Mouse (Mus musculus): ENCODE measurements around the gene Mri1. TPM values are rescaled to one million over a fixed set of nuclear protein-coding genes. Genes with fewer than 3 reads are reported as not detected.

Mri1 gene
- polyA plus RNA-seq, 1 experiment from 2014 or later: 95.9 TPM

DNA sequence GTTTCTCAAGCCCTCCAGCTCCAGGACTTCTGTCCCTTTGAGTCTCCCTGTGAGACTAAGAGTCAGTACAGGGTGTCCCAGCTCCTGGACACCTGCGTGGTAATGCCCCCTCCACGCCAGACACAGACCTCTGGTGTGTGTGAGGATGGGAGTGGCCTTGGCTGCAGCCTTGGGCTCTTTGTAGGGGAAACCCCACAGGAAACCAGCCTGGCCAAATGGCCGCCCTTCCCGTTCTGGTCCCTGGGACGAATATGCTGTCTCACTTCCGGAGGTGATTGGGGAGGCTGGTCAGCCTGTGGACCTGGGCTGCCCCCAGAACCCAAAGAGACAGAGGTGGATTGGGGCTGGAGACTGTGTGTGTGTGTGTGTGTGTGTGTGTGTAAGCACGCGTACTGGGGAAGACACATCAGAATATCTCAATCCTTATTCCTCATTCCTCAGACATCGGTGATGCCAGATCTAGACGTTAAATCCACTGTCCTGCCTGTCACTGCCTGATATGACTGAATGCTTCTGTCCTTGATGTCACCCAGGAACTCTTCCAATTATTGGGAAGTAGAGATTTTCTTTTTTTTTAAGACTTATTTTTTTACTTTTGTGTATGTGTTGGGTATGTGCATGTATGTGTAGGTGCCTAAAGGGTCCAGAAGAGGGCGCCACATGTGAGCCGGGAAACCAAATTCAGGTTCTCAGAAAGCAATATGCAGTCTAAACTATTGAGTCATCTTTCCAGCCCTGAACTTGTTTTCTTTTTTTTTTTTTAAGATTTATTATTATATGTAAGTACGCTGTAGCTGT, 53.0 kb downstream of the Mri1 start:
- Histone ChIP-seq H3K4me2 (peak overlapping the region; percentile 93), H3K4me1 (replicated peaks; ENCODE audit: control insufficient read depth, insufficient read depth, low read length) (peaks cover 53% of the 10 kb centered on the region), H3K27ac (ENCODE audit: low read depth, low read length) (peak overlapping the region; percentile 91), H3K36me3 (ENCODE audit: control insufficient read depth, insufficient read depth, low read length) (peaks cover 7% of the 10 kb centered on the region; the same call in 1 of the 2 replicates), H3K9ac (ENCODE audit: low read depth, low read length) (peak overlapping the region; percentile 72), H3K4me3 (ENCODE audit: low read depth, low read length) (peak overlapping the region; percentile 53), H3K9me3 (ENCODE audit: control insufficient read depth, low read length) (no peaks in the 10 kb centered on the region), H3K27me3 (replicated peaks; ENCODE audit: control insufficient read depth, insufficient read depth, low read length) (no peaks in the 10 kb centered on the region)
- 33% methylated on average over 13 of the region's 13 CpGs for WGBS
- ATAC-seq (replicated peaks; ENCODE audit: low FRiP score) (peak; percentile 7; the same call in 1 of the 2 replicates), DNase-seq (ENCODE audit: low spot score) (no peak)

DNA sequence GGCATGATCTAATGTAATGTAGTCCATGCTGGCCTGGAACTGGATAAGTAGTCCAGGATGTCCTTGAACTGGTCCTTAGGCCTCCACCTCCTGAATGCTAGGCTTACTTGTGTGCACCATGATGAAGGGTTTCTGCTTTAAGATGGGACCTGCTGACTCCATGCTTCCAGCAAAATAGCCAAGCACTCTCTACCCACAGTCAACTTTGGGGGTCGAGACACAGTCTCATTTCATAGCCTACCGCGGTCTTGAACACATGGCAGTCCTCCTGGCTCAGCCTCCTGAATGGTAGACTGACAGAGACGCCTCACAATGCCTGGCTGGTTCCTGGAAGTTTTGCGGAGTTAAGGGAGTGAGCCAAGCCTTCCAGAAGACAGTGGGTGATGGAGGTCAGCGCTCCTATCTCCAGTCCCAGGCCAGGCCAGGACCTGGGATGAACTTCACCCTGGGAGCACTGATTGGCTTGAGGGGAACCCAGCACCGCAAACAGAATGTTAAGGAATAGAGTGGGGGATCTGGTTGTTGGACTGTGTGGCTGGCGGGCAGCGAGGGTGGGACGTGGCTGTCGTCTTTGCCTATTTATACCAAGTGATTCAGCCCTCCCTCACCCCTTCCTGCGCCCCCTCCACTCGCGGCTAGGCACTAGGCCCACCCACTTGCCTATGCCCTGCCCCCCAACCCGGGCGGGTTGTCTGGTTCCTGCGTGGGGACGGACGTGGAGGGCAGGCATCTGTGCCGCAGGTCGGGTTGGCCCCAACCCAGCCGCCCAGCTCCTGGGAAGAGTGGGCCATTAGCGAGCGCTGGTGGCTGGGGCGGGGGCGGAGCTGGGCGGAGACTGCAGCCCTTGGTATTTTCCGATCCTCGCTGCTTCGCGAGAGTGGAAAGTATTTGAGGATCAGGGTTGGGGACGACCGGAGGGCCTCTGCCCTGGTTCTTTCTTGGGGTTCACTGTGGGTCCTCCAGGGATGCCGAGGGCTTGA, 53.9 kb downstream of the Mri1 start:
- peak; percentile 30 for ATAC-seq (replicated peaks; ENCODE audit: low FRiP score)
- peaks cover 57% of the 10 kb centered on the region for H3K4me1 ChIP-seq (replicated peaks; ENCODE audit: control insufficient read depth, insufficient read depth, low read length)
- H3K9ac ChIP-seq (ENCODE audit: low read depth, low read length): peak overlapping the region; percentile 72
- H3K9me3 ChIP-seq (ENCODE audit: control insufficient read depth, low read length): no peaks in the 10 kb centered on the region
- peaks cover 6% of the 10 kb centered on the region; the same call in 1 of the 2 replicates for H3K36me3 ChIP-seq (ENCODE audit: control insufficient read depth, insufficient read depth, low read length)
- H3K27ac ChIP-seq (ENCODE audit: low read depth, low read length): peak overlapping the region; percentile 91
- peak overlapping the region; percentile 93 for H3K4me2 ChIP-seq
- DNase-seq (ENCODE audit: low spot score): peak; percentile 79
- peak overlapping the region; percentile 53 for H3K4me3 ChIP-seq (ENCODE audit: low read depth, low read length)
- no peaks in the 10 kb centered on the region for H3K27me3 ChIP-seq (replicated peaks; ENCODE audit: control insufficient read depth, insufficient read depth, low read length)
- WGBS: 6% methylated on average over 34 of the region's 34 CpGs

DNA sequence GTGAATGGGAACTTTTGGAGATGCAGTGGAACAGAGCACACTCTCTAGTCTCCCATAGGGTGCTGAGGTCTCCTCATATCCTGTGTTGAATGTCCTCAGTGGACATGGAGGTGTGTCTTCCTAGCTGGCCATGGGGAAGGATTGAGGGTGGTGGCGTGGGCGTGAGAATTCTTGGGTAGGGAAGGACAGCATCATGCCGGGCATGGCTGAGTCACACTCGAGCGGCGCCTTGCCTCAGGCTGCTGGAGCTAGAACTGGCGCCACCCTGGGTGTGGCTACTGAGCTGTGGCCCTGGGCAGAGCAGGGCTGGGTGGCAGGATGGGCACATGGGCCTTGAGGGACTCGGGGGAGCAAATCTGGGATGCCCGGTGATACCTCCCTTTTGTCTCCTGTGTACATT, 54.7 kb downstream of the Mri1 start:
- ATAC-seq (replicated peaks; ENCODE audit: low FRiP score) (no peak), DNase-seq (ENCODE audit: low spot score) (no peak)
- WGBS: 68% methylated on average over 9 of the region's 9 CpGs
- peak overlapping the region; percentile 91; the same call in 1 of the 2 replicates for H3K27ac ChIP-seq (ENCODE audit: low read depth, low read length)
- no peak overlapping the region for H3K9ac ChIP-seq (ENCODE audit: low read depth, low read length)
- no peaks in the 10 kb centered on the region for H3K27me3 ChIP-seq (replicated peaks; ENCODE audit: control insufficient read depth, insufficient read depth, low read length)
- H3K9me3 ChIP-seq (ENCODE audit: control insufficient read depth, low read length): no peaks in the 10 kb centered on the region
- peak overlapping the region; percentile 65 for H3K4me3 ChIP-seq (ENCODE audit: low read depth, low read length)
- peaks cover 4% of the 10 kb centered on the region; the same call in 1 of the 2 replicates for H3K36me3 ChIP-seq (ENCODE audit: control insufficient read depth, insufficient read depth, low read length)
- peaks cover 62% of the 10 kb centered on the region for H3K4me1 ChIP-seq (replicated peaks; ENCODE audit: control insufficient read depth, insufficient read depth, low read length)
- H3K4me2 ChIP-seq: peak overlapping the region; percentile 93

GRCm38 (mm10) chr8:84201545-84202245, 55.4 kb downstream of the Mri1 start:
- no peaks in the 10 kb centered on the region for H3K9me3 ChIP-seq (ENCODE audit: control insufficient read depth, low read length)
- peaks cover 59% of the 10 kb centered on the region for H3K4me1 ChIP-seq (replicated peaks; ENCODE audit: control insufficient read depth, insufficient read depth, low read length)

DNA sequence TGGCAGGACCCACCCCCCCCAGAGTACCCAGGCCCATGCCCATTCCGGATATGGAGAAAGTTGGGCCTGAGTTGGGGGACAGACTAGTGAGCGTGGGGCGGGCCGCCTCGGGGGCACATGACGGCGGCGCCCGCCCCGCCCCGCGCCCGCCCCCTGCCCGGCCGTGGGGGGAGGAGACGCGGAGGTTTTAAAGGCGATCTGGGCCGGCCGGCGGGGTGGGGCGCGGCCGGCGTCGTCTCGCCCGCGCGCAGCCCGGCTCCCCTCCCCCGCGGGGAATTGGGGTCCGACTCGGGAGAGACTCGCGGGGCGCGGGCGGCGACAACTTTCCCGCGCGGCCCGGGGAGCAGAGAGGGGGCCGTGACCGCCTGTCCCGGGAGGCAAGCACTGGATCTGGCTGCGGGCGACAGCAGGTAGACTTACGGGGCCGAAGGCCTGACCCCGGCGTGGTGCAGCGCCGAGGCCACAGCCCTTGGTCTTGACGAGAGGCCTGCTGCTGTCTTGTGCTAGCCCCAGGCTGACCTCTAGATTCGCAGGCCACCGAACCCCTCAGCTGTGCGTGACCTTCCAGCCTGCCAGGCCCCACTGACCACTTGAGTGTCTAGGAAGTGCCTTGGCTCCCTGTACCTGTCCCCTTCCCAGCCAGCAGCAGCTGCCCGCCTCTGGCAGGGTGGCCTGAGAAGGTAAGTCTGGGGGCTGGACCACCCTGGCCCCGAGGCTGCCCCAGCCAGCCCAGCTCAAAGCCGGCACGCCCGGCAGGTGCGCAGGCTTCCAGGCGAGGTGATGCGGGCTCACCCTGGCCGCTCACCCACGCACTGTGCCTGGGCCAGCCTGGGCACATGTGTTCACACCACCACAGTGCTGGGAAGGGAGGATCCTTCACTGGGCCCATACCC, 56.2 kb downstream of the Mri1 start:
- H3K9ac ChIP-seq (ENCODE audit: low read depth, low read length): peak overlapping the region; percentile 78
- H3K4me1 ChIP-seq (replicated peaks; ENCODE audit: control insufficient read depth, insufficient read depth, low read length): peaks cover 59% of the 10 kb centered on the region
- H3K4me2 ChIP-seq: peak overlapping the region; percentile 93
- no peaks in the 10 kb centered on the region for H3K27me3 ChIP-seq (replicated peaks; ENCODE audit: control insufficient read depth, insufficient read depth, low read length)
- 3% methylated on average over 60 of the region's 70 CpGs for WGBS
- peak overlapping the region; percentile 65 for H3K4me3 ChIP-seq (ENCODE audit: low read depth, low read length)
- ATAC-seq (replicated peaks; ENCODE audit: low FRiP score) (no peak; the same call in 1 of the 2 replicates), DNase-seq (ENCODE audit: low spot score) (peak; percentile 81)
- H3K9me3 ChIP-seq (ENCODE audit: control insufficient read depth, low read length): no peaks in the 10 kb centered on the region
- H3K36me3 ChIP-seq (ENCODE audit: control insufficient read depth, insufficient read depth, low read length): peaks cover 2% of the 10 kb centered on the region; the same call in 1 of the 2 replicates
- peak overlapping the region; percentile 87 for H3K27ac ChIP-seq (ENCODE audit: low read depth, low read length)

More at GRCm38 (mm10) chr8:84201545-84202245, 55.4 kb downstream of the Mri1 start:
- 37% methylated on average over 15 of the region's 15 CpGs for WGBS
- Histone ChIP-seq H3K4me3 (ENCODE audit: low read depth, low read length) (peak overlapping the region; percentile 65), H3K4me2 (peak overlapping the region; percentile 93), H3K27ac (ENCODE audit: low read depth, low read length) (peak overlapping the region; percentile 87; the same call in 1 of the 2 replicates), H3K36me3 (ENCODE audit: control insufficient read depth, insufficient read depth, low read length) (peaks cover 4% of the 10 kb centered on the region; the same call in 1 of the 2 replicates), H3K27me3 (replicated peaks; ENCODE audit: control insufficient read depth, insufficient read depth, low read length) (no peaks in the 10 kb centered on the region), H3K9ac (ENCODE audit: low read depth, low read length) (peak overlapping the region; percentile 78)
- DNase-seq (ENCODE audit: low spot score) (no peak), ATAC-seq (replicated peaks; ENCODE audit: low FRiP score) (no peak)

DNA sequence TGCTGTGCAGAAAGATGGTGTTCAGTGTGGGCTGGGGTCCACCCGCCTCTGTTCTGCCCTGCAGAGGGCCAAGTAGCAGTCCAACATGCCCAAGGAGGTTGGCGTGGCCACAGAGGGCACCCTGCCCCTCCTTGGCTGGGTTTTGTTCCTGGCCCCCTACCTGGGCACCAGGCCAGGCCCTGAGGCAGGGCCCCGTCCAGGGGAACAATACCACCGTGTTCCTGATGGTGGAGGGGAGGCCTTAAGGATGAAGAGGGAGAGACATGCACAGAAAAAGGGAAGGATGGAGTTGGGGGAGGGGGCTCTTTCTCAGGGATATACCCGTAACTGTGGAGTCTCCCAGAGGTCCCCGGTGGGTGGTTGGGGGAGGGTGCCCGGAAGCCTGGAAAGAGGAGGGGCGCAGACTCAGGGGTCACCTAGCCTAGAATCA, 57.0 kb downstream of the Mri1 start:
- H3K9ac ChIP-seq (ENCODE audit: low read depth, low read length): peak overlapping the region; percentile 78; the same call in 1 of the 2 replicates
- H3K27me3 ChIP-seq (replicated peaks; ENCODE audit: control insufficient read depth, insufficient read depth, low read length): no peaks in the 10 kb centered on the region
- no peak for ATAC-seq (replicated peaks; ENCODE audit: low FRiP score)
- H3K9me3 ChIP-seq (ENCODE audit: control insufficient read depth, low read length): no peaks in the 10 kb centered on the region
- peak overlapping the region; percentile 65 for H3K4me3 ChIP-seq (ENCODE audit: low read depth, low read length)
- DNase-seq (ENCODE audit: low spot score): no peak
- peak overlapping the region; percentile 87 for H3K27ac ChIP-seq (ENCODE audit: low read depth, low read length)
- WGBS: 30% methylated on average over 8 of the region's 8 CpGs
- peaks cover 59% of the 10 kb centered on the region for H3K4me1 ChIP-seq (replicated peaks; ENCODE audit: control insufficient read depth, insufficient read depth, low read length)
- H3K4me2 ChIP-seq: peak overlapping the region; percentile 93
- no peaks in the 10 kb centered on the region for H3K36me3 ChIP-seq (ENCODE audit: control insufficient read depth, insufficient read depth, low read length)
